Mouse (Mus musculus): ENCODE measurements around the gene Lcn12. TPM values are rescaled to one million over a fixed set of nuclear protein-coding genes. Genes with fewer than 3 reads are reported as not detected.

Gene Lcn12
- polyA plus RNA-seq, 1 experiment from 2014 or later, result not detected

- Histone ChIP-seq H3K27ac (replicated peaks) (peak overlapping the region; percentile 67), H3K27me3 (replicated peaks; ENCODE audit: low read depth, poor library complexity, severe bottlenecking) (no peaks in the 10 kb centered on the region), H3K4me1 (peaks cover 28% of the 10 kb centered on the region), H3K36me3 (replicated peaks) (no peaks in the 10 kb centered on the region), H3K9me3 (no peaks in the 10 kb centered on the region), H3K4me3 (no peak overlapping the region)
- DNase-seq (ENCODE audit: low spot score), result peak; percentile 27
- WGBS, result 43% methylated on average over 10 of the region's 10 CpGs
Observed at GRCm38 (mm10) chr2:25465816-25466635, 27.7 kb downstream of the Lcn12 start.

GRCm38 (mm10) chr2:25465256-25465655 lies 28.5 kb downstream of the Lcn12 start:
- no peak for DNase-seq (ENCODE audit: low spot score)
- no peak overlapping the region for H3K4me3 ChIP-seq
- H3K36me3 ChIP-seq (replicated peaks), result no peaks in the 10 kb centered on the region
- H3K4me1 ChIP-seq, result peaks cover 32% of the 10 kb centered on the region
- peak overlapping the region; percentile 67 for H3K27ac ChIP-seq (replicated peaks)
- 79% methylated on average over 2 of the region's 2 CpGs for WGBS
- H3K9me3 ChIP-seq, result no peaks in the 10 kb centered on the region
- H3K27me3 ChIP-seq (replicated peaks; ENCODE audit: low read depth, poor library complexity, severe bottlenecking), result no peaks in the 10 kb centered on the region

- Histone ChIP-seq H3K36me3 (replicated peaks) (peaks cover 7% of the 10 kb centered on the region), H3K9me3 (no peaks in the 10 kb centered on the region), H3K4me1 (peaks cover 34% of the 10 kb centered on the region), H3K27me3 (replicated peaks; ENCODE audit: low read depth, poor library complexity, severe bottlenecking) (no peaks in the 10 kb centered on the region), H3K27ac (replicated peaks) (no peak overlapping the region), H3K4me3 (no peak overlapping the region)
- DNase-seq (ENCODE audit: low spot score), result no peak
- WGBS, result 90% methylated on average over 3 of the region's 3 CpGs
Observed at GRCm38 (mm10) chr2:25463630-25464029, 30.1 kb downstream of the Lcn12 start.

GRCm38 (mm10) chr2:25461407-25461806 lies 32.3 kb downstream of the Lcn12 start:
- H3K27ac ChIP-seq (replicated peaks), result peak overlapping the region; percentile 80
- no peaks in the 10 kb centered on the region for H3K27me3 ChIP-seq (replicated peaks; ENCODE audit: low read depth, poor library complexity, severe bottlenecking)
- no peak for DNase-seq (ENCODE audit: low spot score)
- peak overlapping the region; percentile 66 for H3K4me3 ChIP-seq
- 23% methylated on average over 3 of the region's 3 CpGs for WGBS
- no peaks in the 10 kb centered on the region for H3K9me3 ChIP-seq
- H3K36me3 ChIP-seq (replicated peaks), result peaks cover 15% of the 10 kb centered on the region
- H3K4me1 ChIP-seq, result peaks cover 35% of the 10 kb centered on the region

GRCm38 (mm10) chr2:25460551-25461309 lies 33.0 kb downstream of the Lcn12 start, which contains the start of gene Paxx:
Gene Paxx, minus strand, starts transcription at chr2:25461094.
- no peaks in the 10 kb centered on the region for H3K27me3 ChIP-seq (replicated peaks; ENCODE audit: low read depth, poor library complexity, severe bottlenecking)
- WGBS, result under 1% methylated on average over 48 of the region's 48 CpGs

GRCm38 (mm10) chr2:25460135-25460534 lies 33.6 kb downstream of the Lcn12 start:
- Histone ChIP-seq H3K36me3 (replicated peaks) (peaks cover 15% of the 10 kb centered on the region), H3K27me3 (replicated peaks; ENCODE audit: low read depth, poor library complexity, severe bottlenecking) (no peaks in the 10 kb centered on the region), H3K4me3 (peak overlapping the region; percentile 66), H3K4me1 (peaks cover 25% of the 10 kb centered on the region), H3K9me3 (no peaks in the 10 kb centered on the region), H3K27ac (replicated peaks) (peak overlapping the region; percentile 80)
- 39% methylated on average over 5 of the region's 5 CpGs for WGBS
- DNase-seq (ENCODE audit: low spot score), result no peak

More at GRCm38 (mm10) chr2:25460551-25461309, 33.0 kb downstream of the Lcn12 start, which contains the start of gene Paxx:
- peak within 1 kb of the TSS; percentile 66 for H3K4me3 ChIP-seq
- H3K4me1 ChIP-seq, result peaks cover 31% of the 10 kb centered on the region
- peak; percentile 93 for DNase-seq (ENCODE audit: low spot score)
- H3K9me3 ChIP-seq, result no peaks in the 10 kb centered on the region
- H3K27ac ChIP-seq (replicated peaks), result peak within 1 kb of the TSS; percentile 80
- peaks cover 15% of the 10 kb centered on the region for H3K36me3 ChIP-seq (replicated peaks)

- WGBS, result 78% methylated on average over 5 of the region's 5 CpGs
- no peaks in the 10 kb centered on the region for H3K27me3 ChIP-seq (replicated peaks; ENCODE audit: low read depth, poor library complexity, severe bottlenecking)
Observed at GRCm38 (mm10) chr2:25458911-25459310, 34.8 kb downstream of the Lcn12 start.

GRCm38 (mm10) chr2:25457022-25457896 lies 36.5 kb downstream of the Lcn12 start:
- 0 out of 2 replicates have a peak overlapping the region, but pooled peaks have one; percentile 4 for H3K4me3 ChIP-seq
- DNase-seq (ENCODE audit: low spot score), result no peak
- H3K36me3 ChIP-seq (replicated peaks), result peaks cover 15% of the 10 kb centered on the region
- H3K27ac ChIP-seq (replicated peaks), result no peak overlapping the region
- no peaks in the 10 kb centered on the region for H3K27me3 ChIP-seq (replicated peaks; ENCODE audit: low read depth, poor library complexity, severe bottlenecking)
- WGBS, result 85% methylated on average over 9 of the region's 9 CpGs
- no peaks in the 10 kb centered on the region for H3K9me3 ChIP-seq
- H3K4me1 ChIP-seq, result peaks cover 25% of the 10 kb centered on the region

More at GRCm38 (mm10) chr2:25458911-25459310, 34.8 kb downstream of the Lcn12 start:
- no peak for DNase-seq (ENCODE audit: low spot score)
- Histone ChIP-seq H3K27ac (replicated peaks) (no peak overlapping the region), H3K4me1 (peaks cover 25% of the 10 kb centered on the region), H3K4me3 (no peak overlapping the region), H3K36me3 (replicated peaks) (peaks cover 15% of the 10 kb centered on the region), H3K9me3 (no peaks in the 10 kb centered on the region)

- Histone ChIP-seq H3K36me3 (replicated peaks) (peaks cover 15% of the 10 kb centered on the region), H3K4me1 (peaks cover 22% of the 10 kb centered on the region), H3K27me3 (replicated peaks; ENCODE audit: low read depth, poor library complexity, severe bottlenecking) (no peaks in the 10 kb centered on the region), H3K27ac (replicated peaks) (no peak within 1 kb of the TSS), H3K9me3 (no peaks in the 10 kb centered on the region), H3K4me3 (0 out of 2 replicates have a peak within 1 kb of the TSS, but pooled peaks have one; percentile 4)
- no peak for DNase-seq (ENCODE audit: low spot score)
- 64% methylated on average over 14 of the region's 14 CpGs for WGBS
Observed at GRCm38 (mm10) chr2:25456205-25456953, 37.3 kb downstream of the Lcn12 start, which contains the start of gene Clic3. Gene Clic3, plus strand, starts transcription at chr2:25456838.

GRCm38 (mm10) chr2:25452951-25453350 lies 40.8 kb downstream of the Lcn12 start:
- WGBS, result 51% methylated on average over 1 of the region's 1 CpGs
- Histone ChIP-seq H3K9me3 (no peaks in the 10 kb centered on the region), H3K36me3 (replicated peaks) (peaks cover 4% of the 10 kb centered on the region; the same call in 1 of the 2 replicates)

GRCm38 (mm10) chr2:25450853-25451647 lies 42.7 kb downstream of the Lcn12 start:
- 86% methylated on average over 8 of the region's 8 CpGs for WGBS

More at GRCm38 (mm10) chr2:25452951-25453350, 40.8 kb downstream of the Lcn12 start:
- no peaks in the 10 kb centered on the region for H3K27me3 ChIP-seq (replicated peaks; ENCODE audit: low read depth, poor library complexity, severe bottlenecking)
- no peak for DNase-seq (ENCODE audit: low spot score)
- no peak overlapping the region for H3K4me3 ChIP-seq
- no peak overlapping the region for H3K27ac ChIP-seq (replicated peaks)
- H3K4me1 ChIP-seq, result peaks cover 4% of the 10 kb centered on the region; the same call in 1 of the 2 replicates

More at GRCm38 (mm10) chr2:25450853-25451647, 42.7 kb downstream of the Lcn12 start:
- peaks cover 22% of the 10 kb centered on the region for H3K36me3 ChIP-seq (replicated peaks)
- H3K9me3 ChIP-seq, result no peaks in the 10 kb centered on the region
- no peak overlapping the region for H3K27ac ChIP-seq (replicated peaks)
- H3K4me1 ChIP-seq, result no peaks in the 10 kb centered on the region
- H3K4me3 ChIP-seq, result no peak overlapping the region
- no peak for DNase-seq (ENCODE audit: low spot score)
- H3K27me3 ChIP-seq (replicated peaks; ENCODE audit: low read depth, poor library complexity, severe bottlenecking), result no peaks in the 10 kb centered on the region
